Mouse (Mus musculus): ENCODE measurements at regions not wholly inside any gene's neighbourhood (a gene's known extent, or its start where the extent isn't known, plus 50 kb on each side); places are given as distances from the start of the nearest gene placed in this dataset.
A peak's percentile ranks its signal among the peaks of the same experiment; 100 is the strongest.

- no peaks in the 10 kb centered on the region for H3K27me3 ChIP-seq (replicated peaks)
- no peaks in the 10 kb centered on the region for H3K9me3 ChIP-seq (replicated peaks; ENCODE audit: low read length)
- in situ Hi-C loops (cut with MboI; ENCODE audit: low pct_ligation_motif_present, low pct_unique_long_range_greater_than_20kb, low sequenced_read_pairs) (no loop called here), dilution Hi-C loops (cut with MboI; ENCODE audit: extremely low pct_ligation_motif_present, extremely low pct_unique_long_range_greater_than_20kb, low sequenced_read_pairs) (no loop called here)
- no peak overlapping the region for H3K9ac ChIP-seq (ENCODE audit: insufficient read depth, low read depth)
- no peak for TF ChIP-seq ZKSCAN1 (IDR thresholded peaks at IDR 0.05; ENCODE audit: borderline replicate concordance, low read depth, low read length)
- no peak for DNase-seq (ENCODE audit: extremely low read depth)
- no peaks in the 10 kb centered on the region for H3K4me1 ChIP-seq (ENCODE audit: control insufficient read depth in 1 of 2, insufficient read depth in 2 of 2)
- no peak overlapping the region for H3K27ac ChIP-seq (ENCODE audit: insufficient read depth, low read depth)
- no peak overlapping the region for H3K4me2 ChIP-seq (ENCODE audit: insufficient read depth, low read depth, poor library complexity, severe bottlenecking)
- no peak overlapping the region for H3K4me3 ChIP-seq (replicated peaks in 1 of 3; ENCODE audit: low read depth in 2 of 3, low read length in 2 of 3, poor library complexity in 1 of 3)
- no peaks in the 10 kb centered on the region for H3K36me3 ChIP-seq (replicated peaks in 1 of 2; ENCODE audit: control insufficient read depth in 1 of 2, insufficient read depth in 1 of 2, low read length in 1 of 2)
- H3K79me2 ChIP-seq (replicated peaks; ENCODE audit: control insufficient read depth, extremely low read depth, insufficient read depth, poor library complexity, severe bottlenecking): no peaks in the 10 kb centered on the region
Observed at GRCm38 (mm10) chr6:16551131-16551530, 347.1 kb downstream of the Tfec start.

GRCm38 (mm10) chr6:16550445-16550844 lies 347.8 kb downstream of the Tfec start:
- in situ Hi-C loops (cut with MboI; ENCODE audit: low pct_ligation_motif_present, low pct_unique_long_range_greater_than_20kb, low sequenced_read_pairs): no loop called here
- H3K4me3 ChIP-seq (replicated peaks in 1 of 3; ENCODE audit: low read depth in 2 of 3, low read length in 2 of 3, poor library complexity in 1 of 3): no peak overlapping the region
- dilution Hi-C loops (cut with MboI; ENCODE audit: extremely low pct_ligation_motif_present, extremely low pct_unique_long_range_greater_than_20kb, low sequenced_read_pairs): no loop called here
- H3K27me3 ChIP-seq (replicated peaks): no peaks in the 10 kb centered on the region
- H3K27ac ChIP-seq (ENCODE audit: insufficient read depth, low read depth): no peak overlapping the region
- no peaks in the 10 kb centered on the region for H3K79me2 ChIP-seq (replicated peaks; ENCODE audit: control insufficient read depth, extremely low read depth, insufficient read depth, poor library complexity, severe bottlenecking)
- peak; percentile 15 for TF ChIP-seq RAD21 (IDR thresholded peaks at IDR 0.05; ENCODE audit: low read depth, low read length)
- TF ChIP-seq HCFC1 (IDR thresholded peaks at IDR 0.05; ENCODE audit: low read depth, low read length): no peak
- no peaks in the 10 kb centered on the region for H3K36me3 ChIP-seq (replicated peaks in 1 of 2; ENCODE audit: control insufficient read depth in 1 of 2, insufficient read depth in 1 of 2, low read length in 1 of 2)
- no peaks in the 10 kb centered on the region for H3K9me3 ChIP-seq (replicated peaks; ENCODE audit: low read length)
- H3K4me2 ChIP-seq (ENCODE audit: insufficient read depth, low read depth, poor library complexity, severe bottlenecking): no peak overlapping the region
- no peak overlapping the region for H3K9ac ChIP-seq (ENCODE audit: insufficient read depth, low read depth)
- peak; percentile 0 for DNase-seq (ENCODE audit: extremely low read depth)
- no peaks in the 10 kb centered on the region for H3K4me1 ChIP-seq (ENCODE audit: control insufficient read depth in 1 of 2, insufficient read depth in 2 of 2)

GRCm38 (mm10) chr6:16514054-16514453 lies 384.2 kb downstream of the Tfec start:
- Histone ChIP-seq H3K9me3 (replicated peaks; ENCODE audit: low read length) (no peaks in the 10 kb centered on the region), H3K4me1 (ENCODE audit: control insufficient read depth in 1 of 2, insufficient read depth in 2 of 2) (no peaks in the 10 kb centered on the region), H3K4me2 (ENCODE audit: insufficient read depth, low read depth, poor library complexity, severe bottlenecking) (no peak overlapping the region), H3K4me3 (replicated peaks in 1 of 3; ENCODE audit: low read depth in 2 of 3, low read length in 2 of 3, poor library complexity in 1 of 3) (no peak overlapping the region), H3K79me2 (replicated peaks; ENCODE audit: control insufficient read depth, extremely low read depth, insufficient read depth, poor library complexity, severe bottlenecking) (no peaks in the 10 kb centered on the region), H3K9ac (ENCODE audit: insufficient read depth, low read depth) (no peak overlapping the region), H3K36me3 (replicated peaks in 1 of 2; ENCODE audit: control insufficient read depth in 1 of 2, insufficient read depth in 1 of 2, low read length in 1 of 2) (no peaks in the 10 kb centered on the region), H3K27me3 (replicated peaks) (no peaks in the 10 kb centered on the region), H3K27ac (ENCODE audit: insufficient read depth, low read depth) (no peak overlapping the region)
- dilution Hi-C loops (cut with MboI; ENCODE audit: extremely low pct_ligation_motif_present, extremely low pct_unique_long_range_greater_than_20kb, low sequenced_read_pairs): no loop called here
- TF ChIP-seq SMC3 (IDR thresholded peaks at IDR 0.05; ENCODE audit: low read depth, low read length) (no peak), MXI1 (IDR thresholded peaks at IDR 0.05; ENCODE audit: low read depth, low read length) (no peak), JUN (IDR thresholded peaks at IDR 0.05; ENCODE audit: insufficient read depth, low read depth, low read length) (no peak), PAX5 (IDR thresholded peaks at IDR 0.05; ENCODE audit: low read length) (no peak), UBTF (IDR thresholded peaks at IDR 0.05; ENCODE audit: low read depth, low read length) (no peak), ELF1 (IDR thresholded peaks at IDR 0.05; ENCODE audit: low read depth, low read length) (no peak), TBP (conservative IDR thresholded peaks at IDR 0.05; ENCODE audit: low read depth, low read length) (no peak), RCOR1 (conservative IDR thresholded peaks at IDR 0.05; ENCODE audit: low read depth, low read length) (no peak), RAD21 (IDR thresholded peaks at IDR 0.05; ENCODE audit: low read depth, low read length) (no peak)
- DNase-seq (ENCODE audit: extremely low read depth): no peak
- in situ Hi-C loops (cut with MboI; ENCODE audit: low pct_ligation_motif_present, low pct_unique_long_range_greater_than_20kb, low sequenced_read_pairs): no loop called here

All from CH12.LX (cell line).